Mouse (Mus musculus): Measurements from ENCODE around the gene Gm498. TPM values are rescaled to one million over a fixed set of nuclear protein-coding genes. Genes with fewer than 3 reads are reported as not detected.

Gm498 gene
- total RNA-seq, 2 experiments from 2014 or later: not detected

GRCm38 (mm10) chr7:143883717-143884116, 17.1 kb downstream of the Gm498 start:
- no peak for ATAC-seq (replicated peaks; ENCODE audit: poor library complexity, severe bottlenecking)

GRCm38 (mm10) chr7:143891146-143891545, 24.5 kb downstream of the Gm498 start:
- ATAC-seq (replicated peaks; ENCODE audit: poor library complexity, severe bottlenecking): no peak

DNA sequence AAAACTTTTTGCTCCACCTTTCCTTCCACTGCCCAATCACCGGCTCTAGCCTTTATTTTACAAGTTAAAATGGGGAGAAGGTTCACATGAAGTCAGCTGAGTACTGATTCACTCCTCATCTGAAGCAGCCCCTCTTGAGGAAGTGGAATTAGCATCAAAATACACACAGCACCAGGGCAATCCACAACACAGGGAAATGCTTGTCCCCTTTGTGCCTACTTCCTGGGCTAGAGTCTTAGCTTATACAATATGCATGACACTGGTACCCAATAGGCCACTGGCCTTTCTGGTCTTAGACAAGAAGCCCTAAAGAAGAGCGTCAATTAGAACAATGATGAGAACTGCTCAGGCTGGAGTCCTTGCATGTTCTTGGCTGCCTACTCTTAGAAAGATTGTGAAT, 25.7 kb downstream of the Gm498 start:
- ATAC-seq (replicated peaks; ENCODE audit: poor library complexity, severe bottlenecking): no peak

GRCm38 (mm10) chr7:143900667-143901066, 34.0 kb downstream of the Gm498 start:
- no peak for ATAC-seq (replicated peaks; ENCODE audit: poor library complexity, severe bottlenecking)

DNA sequence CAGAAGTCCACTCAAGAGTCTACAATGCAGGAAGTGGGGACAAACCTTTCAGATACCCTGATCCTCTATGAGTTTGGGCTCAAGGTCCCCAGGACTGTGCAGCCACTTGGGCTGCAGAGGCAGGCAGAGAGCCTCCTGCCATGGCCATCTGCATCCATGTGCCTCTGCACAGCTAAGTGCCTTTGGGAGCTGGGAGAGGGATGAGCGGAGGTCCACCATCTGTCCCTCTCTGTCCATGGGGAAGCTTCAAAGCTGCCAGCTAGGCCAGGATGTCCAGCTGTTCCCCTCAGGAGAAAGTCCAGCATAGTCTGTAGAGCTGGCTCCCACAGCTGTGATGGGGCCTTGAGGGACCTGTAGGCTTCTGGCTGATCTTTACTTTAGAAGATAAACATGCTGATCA, 38.5 kb downstream of the Gm498 start:
- ATAC-seq (replicated peaks; ENCODE audit: poor library complexity, severe bottlenecking): no peak

GRCm38 (mm10) chr7:143905606-143906005, 39.0 kb downstream of the Gm498 start:
- no peak for ATAC-seq (replicated peaks; ENCODE audit: poor library complexity, severe bottlenecking)

DNA sequence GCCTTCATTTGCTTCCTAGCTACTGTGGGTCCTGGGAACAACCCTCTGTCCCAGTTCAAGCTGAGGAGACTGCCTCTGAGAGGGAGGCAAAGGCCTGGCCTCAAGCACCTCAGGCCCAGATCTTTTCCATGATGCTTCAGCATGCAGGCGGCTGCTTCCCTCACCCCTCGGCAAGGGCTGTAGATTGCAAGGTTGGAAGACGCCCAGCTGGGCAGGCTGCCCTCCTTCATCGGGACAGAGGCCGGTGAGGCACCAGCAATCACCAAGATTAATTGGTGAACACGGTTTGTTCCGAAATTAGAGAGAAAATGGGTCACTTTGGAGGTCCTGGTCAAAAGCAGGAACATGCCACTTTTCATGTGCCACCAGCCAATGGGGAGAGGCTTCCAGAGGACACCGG, 47.0 kb downstream of the Gm498 start:
- no peak for ATAC-seq (replicated peaks; ENCODE audit: poor library complexity, severe bottlenecking)

DNA sequence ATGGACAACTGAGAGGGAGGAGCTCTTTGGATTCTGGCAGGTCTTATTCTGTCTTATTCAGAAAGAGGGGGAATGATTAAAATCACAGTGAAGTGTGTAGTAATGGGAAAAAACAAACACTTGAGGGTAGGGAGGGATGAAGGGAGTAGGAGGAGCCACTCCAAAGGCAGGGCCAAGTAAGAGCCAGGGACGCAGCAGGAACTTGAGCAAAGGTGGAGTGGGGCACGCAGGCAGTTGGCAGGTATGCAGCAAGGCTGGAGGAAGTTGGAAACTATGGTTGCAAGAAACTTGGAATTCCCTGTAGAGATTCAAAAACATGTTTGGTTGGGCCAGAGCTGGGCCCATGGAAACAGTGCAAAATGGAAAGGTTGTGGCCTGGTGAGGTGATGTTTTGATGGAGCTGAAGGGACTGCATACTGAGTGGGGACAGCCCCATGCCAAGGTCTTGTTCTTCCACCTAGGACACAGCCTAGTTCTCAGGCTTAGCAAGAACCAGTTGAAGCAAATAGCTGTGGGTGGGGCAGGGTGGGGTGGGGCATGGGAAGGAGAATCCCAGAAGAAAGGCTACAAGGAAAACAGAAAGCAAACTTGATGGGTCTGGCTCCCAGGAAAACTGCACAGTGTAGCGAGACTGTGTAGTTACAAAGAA, 52.5 kb downstream of the Gm498 start:
- no peak for ATAC-seq (replicated peaks; ENCODE audit: poor library complexity, severe bottlenecking)

- ATAC-seq (replicated peaks; ENCODE audit: poor library complexity, severe bottlenecking): no peak
Measured at GRCm38 (mm10) chr7:143929899-143930298, 63.3 kb downstream of the Gm498 start.

- no peak for ATAC-seq (replicated peaks; ENCODE audit: poor library complexity, severe bottlenecking)
Measured at GRCm38 (mm10) chr7:143938647-143939046, 72.0 kb downstream of the Gm498 start.

- no peak for ATAC-seq (replicated peaks; ENCODE audit: poor library complexity, severe bottlenecking)
Measured at GRCm38 (mm10) chr7:143939476-143939875, 72.8 kb downstream of the Gm498 start.

DNA sequence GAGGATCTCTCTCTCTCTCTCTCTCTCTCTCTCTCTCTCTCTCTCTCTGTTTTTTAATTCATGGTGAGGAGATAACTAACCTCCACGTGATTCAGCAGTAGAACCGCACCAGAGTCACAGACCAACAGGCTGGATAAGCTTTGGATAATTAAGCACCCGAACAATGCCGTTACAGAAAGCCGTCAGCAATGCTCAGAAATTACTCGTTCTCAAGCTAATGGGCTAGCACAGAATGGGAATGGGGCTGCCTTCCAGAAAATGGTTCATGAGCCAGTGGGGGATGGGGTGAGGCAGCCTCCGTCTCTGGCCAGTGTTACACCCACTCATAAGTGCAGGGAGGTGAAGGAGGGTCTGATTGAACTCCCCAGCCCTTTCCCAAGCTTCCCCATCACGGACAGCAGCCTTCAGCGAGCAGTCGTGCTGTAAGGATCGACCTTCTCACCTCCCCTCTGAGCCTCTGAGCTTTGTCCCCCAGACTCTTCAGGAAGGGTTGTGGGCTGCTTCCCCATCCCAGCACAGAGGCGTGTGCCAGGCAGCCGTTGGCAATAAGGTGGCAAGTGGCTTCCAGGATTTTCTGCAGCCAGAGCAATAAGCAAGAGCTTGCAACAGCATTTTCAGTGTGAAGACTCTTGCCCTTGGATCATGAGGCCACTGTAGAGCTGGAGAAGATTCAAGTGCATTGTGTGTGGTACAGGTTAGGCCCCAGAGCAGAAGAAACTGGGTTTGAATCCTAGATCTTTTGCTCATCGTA, 76.5 kb downstream of the Gm498 start:
- ATAC-seq (replicated peaks; ENCODE audit: poor library complexity, severe bottlenecking): no peak

DNA sequence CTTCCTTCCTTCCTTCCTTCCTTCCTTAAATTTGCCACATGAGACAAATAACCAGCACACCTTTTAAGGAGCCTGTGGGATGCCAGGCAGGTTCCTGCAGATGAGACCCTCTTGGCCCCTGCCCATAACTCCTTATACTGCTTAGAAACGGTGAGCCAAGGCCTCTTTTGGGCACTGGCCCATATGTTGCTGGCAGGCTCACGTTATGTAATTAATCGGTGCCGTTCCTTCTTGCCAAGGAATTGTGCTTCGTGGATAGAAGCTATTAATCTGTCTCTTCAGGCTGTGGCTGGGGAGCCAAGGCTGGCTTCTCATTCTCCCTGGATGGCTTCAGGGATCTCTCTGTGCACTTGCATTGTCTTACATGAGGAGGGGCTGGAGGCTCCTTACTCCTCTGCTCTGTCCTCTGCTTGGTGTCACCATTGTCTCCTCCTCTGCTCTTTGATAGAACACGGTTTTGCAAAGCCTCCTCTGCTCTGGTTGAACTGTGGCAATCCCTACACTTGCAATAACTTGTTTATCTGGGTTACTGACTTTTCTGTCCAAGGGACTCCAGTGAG, 77.9 kb downstream of the Gm498 start:
- ATAC-seq (replicated peaks; ENCODE audit: poor library complexity, severe bottlenecking): no peak

Other genes starting within 250 kb of the Gm498 start
- gene Tnfrsf26, start 238.1 kb upstream of the Gm498 start, total RNA-seq (2014; fragmentation: Nextera tagmentation): 8.3 and 13.3 TPM in 2 replicates
- gene Tnfrsf26, start 238.1 kb upstream of the Gm498 start, total RNA-seq (2017): 20.4 and 22.5 TPM in 2 replicates
- 6.1 and 9.0 TPM in 2 replicates for gene Tnfrsf22, start 217.2 kb upstream of the Gm498 start, total RNA-seq (2014; fragmentation: Nextera tagmentation)
- 4.2 and 5.2 TPM in 2 replicates for gene Tnfrsf22, start 217.2 kb upstream of the Gm498 start, total RNA-seq (2017)
- 1.2 and 2.8 TPM in 2 replicates for gene Tnfrsf23, start 181.0 kb upstream of the Gm498 start, total RNA-seq (2014; fragmentation: Nextera tagmentation)
- gene Tnfrsf23, start 181.0 kb upstream of the Gm498 start, total RNA-seq (2017): 0.72 and 1.7 TPM in 2 replicates
- 3.9 and 5.2 TPM in 2 replicates for gene Osbpl5, start 109.9 kb upstream of the Gm498 start, total RNA-seq (2014; fragmentation: Nextera tagmentation)
- gene Osbpl5, start 109.9 kb upstream of the Gm498 start, total RNA-seq (2017): 7.5 and 16.6 TPM in 2 replicates
- not detected in 2 replicates for gene Mrgprg, start 99.8 kb upstream of the Gm498 start, total RNA-seq (2014; fragmentation: Nextera tagmentation)
- not detected in 2 replicates for gene Mrgprg, start 99.8 kb upstream of the Gm498 start, total RNA-seq (2017)
- 2.6 and 2.9 TPM in 2 replicates for gene Mrgpre, start 82.3 kb upstream of the Gm498 start, total RNA-seq (2014; fragmentation: Nextera tagmentation)
- gene Mrgpre, start 82.3 kb upstream of the Gm498 start, total RNA-seq (2017): 0.34 and 0.41 TPM in 2 replicates
- 5.1 and 10.5 TPM in 2 replicates for gene Nadsyn1, start 44.0 kb upstream of the Gm498 start, total RNA-seq (2014; fragmentation: Nextera tagmentation)
- 13.2 and 16.4 TPM in 2 replicates for gene Nadsyn1, start 44.0 kb upstream of the Gm498 start, total RNA-seq (2017)
- gene Dhcr7, start 43.7 kb upstream of the Gm498 start, total RNA-seq (2014; fragmentation: Nextera tagmentation): 16.8 and 34.7 TPM in 2 replicates
- 6.9 and 15.8 TPM in 2 replicates for gene Dhcr7, start 43.7 kb upstream of the Gm498 start, total RNA-seq (2017)
- gene Shank2, start 135.1 kb downstream of the Gm498 start, total RNA-seq (2014; fragmentation: Nextera tagmentation): not detected in 2 replicates
- not detected in 2 replicates for gene Shank2, start 135.1 kb downstream of the Gm498 start, total RNA-seq (2017)

Measured in granulocyte monocyte progenitor cell, adult 5-6 weeks (primary cell).